Mouse (Mus musculus) retina, postnatal 7 days (tissue): ENCODE measurements at regions not wholly inside any gene's neighbourhood (a gene's known extent, or its start where the extent isn't known, plus 50 kb on each side); places are given as distances from the start of the nearest gene placed in this dataset.

Experiments
- DNase-seq: peaks from one replicate; pipeline ENCODE4 v3.0.0-alpha.2; 2012; ENCODE audit warnings: low read depth, low spot score

- DNase-seq: no peak
Measured at GRCm38 (mm10) chr11:38618707-38619106, 1382.9 kb upstream of the Tenm2 start.

GRCm38 (mm10) chr11:38600971-38601370 is 1365.2 kb upstream of the Tenm2 start:
- DNase-seq: no peak

DNA sequence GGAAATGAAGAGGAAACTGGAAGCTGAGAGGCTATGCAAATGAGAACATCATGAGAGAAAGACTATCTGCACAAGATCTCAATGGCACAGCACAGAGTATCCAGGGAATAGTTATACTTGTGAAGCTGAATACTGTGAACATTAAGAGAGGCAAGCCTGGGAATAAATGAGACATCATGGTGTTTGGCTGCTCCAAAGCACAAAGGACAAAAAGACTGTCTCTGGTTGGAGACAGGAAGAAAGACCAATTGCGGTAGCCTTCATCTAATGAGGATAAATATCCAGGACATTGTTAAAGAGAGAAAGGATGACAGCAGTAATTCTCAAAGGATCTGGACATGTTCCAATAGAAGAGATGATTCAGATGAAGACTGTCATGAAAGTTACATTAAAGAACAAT is 1332.8 kb upstream of the Tenm2 start:
- DNase-seq: no peak

DNA sequence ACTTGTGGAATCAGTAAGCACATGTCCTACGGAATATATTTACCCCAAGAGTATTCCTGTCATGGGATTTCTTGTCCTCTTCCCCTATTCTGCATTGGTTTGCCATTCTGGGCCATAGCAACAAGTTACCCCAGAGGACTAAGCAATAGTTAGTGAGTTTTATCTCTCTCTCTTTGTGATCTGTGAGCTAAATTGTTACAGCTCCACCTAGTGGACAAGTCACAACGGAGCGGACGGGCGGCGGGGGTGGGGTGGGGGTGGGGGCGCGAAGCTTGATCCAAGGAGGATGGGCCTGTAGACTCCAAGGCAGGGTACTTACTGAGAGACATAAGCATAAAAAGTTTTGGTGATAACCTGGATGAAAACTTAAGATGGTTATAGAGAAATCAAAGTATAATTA is 1308.1 kb upstream of the Tenm2 start:
- DNase-seq: peak; percentile 5

GRCm38 (mm10) chr11:38540097-38540496 is 1304.3 kb upstream of the Tenm2 start:
- DNase-seq: no peak

GRCm38 (mm10) chr11:38532282-38532681 is 1296.5 kb upstream of the Tenm2 start:
- DNase-seq: no peak

GRCm38 (mm10) chr11:38509676-38510075 is 1273.9 kb upstream of the Tenm2 start:
- no peak for DNase-seq

DNA sequence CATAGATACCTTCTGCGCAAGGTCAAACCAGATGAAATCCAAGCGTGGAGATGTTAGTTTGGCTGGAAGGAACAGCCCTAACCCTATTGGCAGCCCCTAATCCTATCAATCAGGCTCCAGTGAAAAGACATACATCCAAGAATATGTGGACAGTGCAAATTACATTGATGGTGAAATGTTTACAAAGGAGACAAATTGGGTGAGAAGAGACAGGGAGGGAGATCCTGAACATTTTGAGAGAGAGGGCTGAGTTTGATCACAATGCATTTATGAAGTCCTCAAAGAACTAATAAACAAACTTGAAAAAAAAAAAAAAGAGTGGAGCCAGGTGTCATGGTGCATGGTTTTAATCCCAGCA is 1228.5 kb upstream of the Tenm2 start:
- no peak for DNase-seq

- DNase-seq: no peak
Measured at GRCm38 (mm10) chr11:38463568-38464238, 1227.9 kb upstream of the Tenm2 start.

DNA sequence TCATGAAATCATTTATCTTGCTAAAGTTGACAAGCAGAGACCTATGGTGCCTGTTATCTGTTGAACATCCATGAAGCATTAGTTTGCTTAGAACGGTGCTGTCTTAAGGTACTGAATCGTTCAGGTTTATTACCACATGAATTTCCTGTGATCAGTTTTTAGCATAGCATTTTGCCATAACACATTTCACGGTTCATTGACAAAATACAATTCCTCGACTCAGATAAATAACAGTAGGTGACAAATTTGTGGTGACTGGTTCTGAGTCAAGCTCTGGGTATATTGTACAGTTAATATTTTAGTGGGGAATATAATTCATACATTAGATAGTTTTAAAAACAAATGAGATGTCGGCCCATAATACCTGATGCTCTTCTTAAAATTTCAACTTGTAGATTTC is 1207.5 kb upstream of the Tenm2 start:
- no peak for DNase-seq

DNA sequence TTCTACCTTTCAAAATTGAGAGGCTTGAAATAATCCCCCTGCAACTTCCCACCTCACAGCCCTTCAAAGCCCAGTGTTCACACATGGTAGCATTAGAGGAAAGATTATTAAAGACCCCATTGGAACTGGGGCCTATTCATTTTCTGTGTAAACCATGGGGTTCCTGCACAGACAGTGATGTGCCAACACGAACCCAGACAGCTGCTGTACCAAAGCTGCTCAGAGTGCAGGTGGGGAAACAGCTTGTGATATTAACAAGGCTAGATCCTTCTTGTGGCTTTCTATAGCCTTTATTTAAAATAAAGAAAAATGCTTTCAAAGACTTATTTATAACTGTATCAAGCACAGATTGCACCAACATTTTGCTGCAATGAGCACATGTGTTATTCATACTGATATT is 1174.5 kb upstream of the Tenm2 start:
- no peak for DNase-seq

DNA sequence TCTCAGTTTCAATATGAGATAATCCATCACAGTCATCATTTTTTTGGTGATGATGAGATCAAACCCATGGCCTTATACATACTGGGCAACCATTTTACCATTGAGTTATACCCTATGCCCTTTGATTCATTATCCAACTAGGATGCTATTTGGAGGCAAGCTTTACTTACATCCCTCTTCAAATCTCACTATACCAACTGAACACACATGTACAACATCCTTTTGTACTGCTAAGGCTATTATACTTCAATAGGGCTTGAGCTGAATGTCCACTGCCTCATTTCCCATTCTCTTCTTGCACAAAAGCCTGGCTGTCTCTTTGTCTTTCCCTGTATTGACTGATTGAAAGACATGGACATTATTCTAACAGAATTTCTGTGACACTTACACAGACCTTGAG is 1162.0 kb upstream of the Tenm2 start:
- no peak for DNase-seq

DNA sequence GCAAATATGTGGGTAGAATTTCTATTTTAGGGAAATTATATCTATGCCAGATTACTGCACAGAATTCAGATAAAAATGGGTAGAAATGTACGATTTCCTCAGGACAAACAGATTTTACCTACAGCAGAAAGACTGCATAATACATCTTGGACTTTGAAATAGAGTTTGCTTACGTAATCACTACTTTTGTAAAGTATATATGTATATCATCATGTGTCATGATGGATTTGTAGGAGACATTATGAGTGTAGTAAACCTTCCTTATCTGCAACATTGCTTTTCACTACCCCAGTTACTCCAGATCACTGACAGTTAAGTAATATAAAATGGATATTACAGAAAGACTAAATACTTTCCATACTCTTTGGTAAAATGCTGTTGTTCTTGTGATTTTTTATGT is 1151.2 kb upstream of the Tenm2 start:
- DNase-seq: no peak

DNA sequence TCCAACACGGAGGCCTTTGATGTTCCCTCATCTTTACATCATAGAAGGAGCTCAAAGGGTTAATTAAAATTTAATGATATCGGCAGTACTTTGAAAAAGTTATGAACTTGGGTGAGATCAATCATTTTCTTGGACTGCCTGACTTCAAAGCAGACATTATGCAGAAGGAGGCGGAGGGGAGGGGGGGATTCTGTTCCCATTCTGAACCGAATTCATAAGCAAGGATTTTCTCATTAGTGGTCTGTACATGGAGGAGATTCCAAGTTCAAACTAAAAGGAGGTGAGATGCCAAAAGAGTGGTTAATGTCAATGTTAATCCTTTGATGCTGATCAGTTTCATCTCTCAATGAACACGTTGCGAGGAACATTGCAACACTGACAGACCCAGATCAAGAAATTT is 1110.7 kb upstream of the Tenm2 start:
- no peak for DNase-seq

DNA sequence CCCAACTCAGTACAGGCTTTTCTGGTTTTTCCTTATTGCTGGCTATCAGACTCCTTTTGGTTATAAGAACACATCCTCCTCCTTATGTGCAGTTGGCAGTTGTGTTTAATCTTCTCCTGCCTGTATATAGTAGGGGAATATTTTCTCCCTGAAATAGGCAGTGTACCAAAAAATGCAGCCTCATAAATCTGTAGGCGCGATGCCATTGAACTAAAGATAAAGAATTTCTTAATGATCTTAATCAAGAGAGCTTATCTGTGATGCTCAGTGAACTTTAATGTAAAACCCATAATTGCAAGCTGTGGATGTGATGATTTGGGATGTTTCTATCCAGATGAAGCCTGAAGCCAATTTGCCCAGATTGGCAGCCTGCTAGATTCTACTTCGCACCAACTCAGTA is 1099.6 kb upstream of the Tenm2 start:
- no peak for DNase-seq

DNA sequence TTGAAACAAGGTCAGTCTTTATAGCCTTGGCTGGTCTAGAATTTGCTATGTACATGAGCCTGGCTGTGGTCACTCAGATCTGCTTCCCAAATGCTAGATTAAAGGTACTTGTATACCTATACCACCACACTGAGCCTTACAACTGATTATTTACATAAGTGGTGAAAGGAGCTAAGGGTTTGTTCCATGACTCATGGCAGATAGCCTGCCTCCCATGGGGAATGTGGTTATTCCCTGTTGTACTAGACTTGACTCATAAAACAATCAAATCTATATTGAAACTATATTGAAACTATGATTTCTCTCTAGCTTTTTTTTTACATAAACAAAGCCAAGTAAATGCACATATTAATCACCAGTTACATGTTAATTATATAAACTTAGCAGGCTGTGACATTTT is 1061.9 kb upstream of the Tenm2 start:
- no peak for DNase-seq

DNA sequence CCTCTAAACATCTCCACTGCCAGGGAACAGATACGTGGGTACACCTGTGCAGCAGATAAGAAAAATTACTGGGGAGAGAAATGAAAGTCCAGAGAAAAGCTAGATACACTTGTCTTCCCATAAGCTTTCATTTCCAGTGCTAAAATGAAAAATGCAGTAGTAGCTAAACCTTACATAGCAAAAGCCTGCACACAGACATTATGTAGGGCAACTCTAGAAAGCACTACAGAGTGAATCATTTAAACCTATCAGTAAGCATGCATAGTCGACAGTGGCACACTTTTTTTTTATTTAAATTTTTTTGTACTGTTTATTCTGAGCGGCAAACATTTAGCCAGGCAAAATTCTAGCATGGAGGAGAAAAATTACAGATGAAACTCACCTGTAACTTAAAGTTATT is 1055.5 kb upstream of the Tenm2 start:
- no peak for DNase-seq

- DNase-seq: no peak
Measured at GRCm38 (mm10) chr11:38280961-38281360, 1045.2 kb upstream of the Tenm2 start.
